Mouse (Mus musculus): Measurements from ENCODE around the gene Vopp1.

Gene Vopp1

GRCm38 (mm10) chr6:57702743-57703499 is 122.0 kb downstream of the Vopp1 start:
- peak; percentile 97 for DNase-seq (ENCODE audit: inconsistent ontology term)

- no peak for DNase-seq (ENCODE audit: inconsistent ontology term)
Measured at GRCm38 (mm10) chr6:57702376-57702742, 122.6 kb downstream of the Vopp1 start, which contains the start of gene Lancl2. Gene Lancl2, plus strand, starts transcription at chr6:57702540.

GRCm38 (mm10) chr6:57701686-57702085 is 123.3 kb downstream of the Vopp1 start:
- no peak for DNase-seq (ENCODE audit: inconsistent ontology term)

- DNase-seq (ENCODE audit: inconsistent ontology term), result no peak
Measured at GRCm38 (mm10) chr6:57693116-57693515, 131.8 kb downstream of the Vopp1 start.

- peak; percentile 92 for DNase-seq (ENCODE audit: inconsistent ontology term)
Measured at GRCm38 (mm10) chr6:57691467-57692261, 133.3 kb downstream of the Vopp1 start, which contains the start of gene Pyurf. Gene Pyurf, minus strand, starts transcription at chr6:57692078.

GRCm38 (mm10) chr6:57684156-57684555 is 140.8 kb downstream of the Vopp1 start:
- DNase-seq (ENCODE audit: inconsistent ontology term), result no peak

Data from Muller cell, postnatal 12 days (primary cell).